Mouse (Mus musculus) myocyte (in vitro differentiated cells): ENCODE data around the gene E2f3.

Experiments
- CEBPB ChIP-seq: IDR thresholded peaks from 2 replicates; pipeline ENCODE4 v1.6.1; 2011; ENCODE audit warnings: mild to moderate bottlenecking, moderate library complexity; ENCODE audit not compliant: poor library complexity, insufficient read depth, severe bottlenecking
- MAX ChIP-seq: IDR thresholded peaks from one replicate; pipeline ENCODE4 v1.6.1; 2011; ENCODE audit warnings: low read depth, mild to moderate bottlenecking, control low read depth
- MYOD1 ChIP-seq, 3 experiments: IDR thresholded peaks; one replicate each; pipeline ENCODE4 v1.6.1; 2011; ENCODE audit warnings: control low read depth in 2 of 3, low read depth in 2 of 3, mild to moderate bottlenecking in 2 of 3, moderate library complexity in 1 of 3; ENCODE audit not compliant: insufficient read length in 2 of 3, control insufficient read depth in 1 of 3
- POLR2A ChIP-seq: IDR thresholded peaks from one replicate; pipeline ENCODE4 v1.6.1; 2011; ENCODE audit warnings: low read depth, mild to moderate bottlenecking, control low read depth, moderate library complexity; ENCODE audit not compliant: insufficient read length
- POLR2AphosphoS2 ChIP-seq: IDR thresholded peaks from one replicate; pipeline ENCODE4 v1.6.1; 2011; ENCODE audit warnings: low read depth, control low read depth; ENCODE audit not compliant: insufficient read length
- TCF12 ChIP-seq: IDR thresholded peaks from one replicate; pipeline ENCODE4 v1.6.1; 2011; ENCODE audit warnings: mild to moderate bottlenecking, control low read depth; ENCODE audit not compliant: poor library complexity, insufficient read depth, severe bottlenecking
- USF1 ChIP-seq: IDR thresholded peaks from one replicate; pipeline ENCODE4 v1.6.1; 2011; ENCODE audit warnings: low read depth, mild to moderate bottlenecking, control low read depth, moderate library complexity

- no peak for TF ChIP-seq POLR2A
- no peak for TF ChIP-seq CEBPB
- no peak for TF ChIP-seq TCF12
- TF ChIP-seq POLR2AphosphoS2 = no peak
- no peak for TF ChIP-seq MAX
- TF ChIP-seq MYOD1 (IDR thresholded peaks at IDR 0.05; ENCODE audit: control insufficient read depth in 1 of 3, insufficient read length in 2 of 3, low read depth in 2 of 3) = no peak
- TF ChIP-seq USF1 = no peak
Observed at GRCm38 (mm10) chr13:29974066-29974465, 11.8 kb downstream of the E2f3 start.
